Comparison of ENCODE assay signal across 21 mouse cellular contexts in genomic region chr2:118118515-118118914, GRCm38 (mm10).
"Had no signal": no experiment of that assay in that cellular context is flagged by ENCODE, and none has a peak within 500 bp of the region (broad histone marks: within the 10 kb centered on the region; RNA-seq: fewer than 3 reads in every experiment).

No protein-coding gene starts in this region.

- H3K9me3 ChIP-seq: limb, embryonic 12.5 days; limb, embryonic 15.5 days; midbrain, embryonic 12.5 days; midbrain, embryonic 15.5 days; neural tube, embryonic 12.5 days; neural tube, embryonic 15.5 days had no signal

- H3K4me1 ChIP-seq: neural tube, embryonic 12.5 days had no signal

- H3K4me3 ChIP-seq: limb, embryonic 12.5 days; limb, embryonic 15.5 days; midbrain, embryonic 12.5 days; midbrain, embryonic 15.5 days; neural tube, embryonic 12.5 days; neural tube, embryonic 15.5 days had no signal

- H3K9ac ChIP-seq: limb, embryonic 12.5 days; limb, embryonic 15.5 days; liver, embryonic 14.5 days; liver, postnatal 0 days; midbrain, embryonic 12.5 days; midbrain, embryonic 15.5 days; neural tube, embryonic 12.5 days; neural tube, embryonic 15.5 days had no signal

- H3K27ac ChIP-seq: limb, embryonic 12.5 days; limb, embryonic 15.5 days; liver, embryonic 14.5 days; midbrain, embryonic 12.5 days; midbrain, embryonic 15.5 days; neural tube, embryonic 12.5 days; neural tube, embryonic 15.5 days; stomach, postnatal 0 days had no signal

- DNase-seq: kidney, adult 18-20 months; kidney, postnatal 25 days; left cerebral cortex, postnatal 4 days; liver, postnatal 0 days; lung, postnatal 14 days; right cerebral cortex, adult 18-20 months; right cerebral cortex, postnatal 14 days; right cerebral cortex, postnatal 4 days; thymus, adult 2 months; thymus, postnatal 14 days; thymus, postnatal 4 days had no signal

- H3K4me2 ChIP-seq: limb, embryonic 12.5 days; limb, embryonic 15.5 days; liver, embryonic 11.5 days; midbrain, embryonic 12.5 days; midbrain, embryonic 15.5 days; neural tube, embryonic 12.5 days; neural tube, embryonic 15.5 days had no signal

- H3K36me3 ChIP-seq: midbrain, embryonic 15.5 days had no signal

- H3K27me3 ChIP-seq: limb, embryonic 12.5 days; limb, embryonic 15.5 days; midbrain, embryonic 15.5 days; neural tube, embryonic 12.5 days; neural tube, embryonic 15.5 days had no signal

- ATAC-seq: intestine, embryonic 16.5 days; liver, postnatal 0 days; midbrain, embryonic 15.5 days had no signal
